Mouse (Mus musculus) retina, embryonic 14.5 days (tissue): ENCODE data around the gene Pgpep1l.

ENCODE experiments used
- DNase-seq: peaks from one replicate; pipeline ENCODE4 v3.0.0-alpha.2; 2015; ENCODE audit warnings: low spot score

Gene Pgpep1l

DNA sequence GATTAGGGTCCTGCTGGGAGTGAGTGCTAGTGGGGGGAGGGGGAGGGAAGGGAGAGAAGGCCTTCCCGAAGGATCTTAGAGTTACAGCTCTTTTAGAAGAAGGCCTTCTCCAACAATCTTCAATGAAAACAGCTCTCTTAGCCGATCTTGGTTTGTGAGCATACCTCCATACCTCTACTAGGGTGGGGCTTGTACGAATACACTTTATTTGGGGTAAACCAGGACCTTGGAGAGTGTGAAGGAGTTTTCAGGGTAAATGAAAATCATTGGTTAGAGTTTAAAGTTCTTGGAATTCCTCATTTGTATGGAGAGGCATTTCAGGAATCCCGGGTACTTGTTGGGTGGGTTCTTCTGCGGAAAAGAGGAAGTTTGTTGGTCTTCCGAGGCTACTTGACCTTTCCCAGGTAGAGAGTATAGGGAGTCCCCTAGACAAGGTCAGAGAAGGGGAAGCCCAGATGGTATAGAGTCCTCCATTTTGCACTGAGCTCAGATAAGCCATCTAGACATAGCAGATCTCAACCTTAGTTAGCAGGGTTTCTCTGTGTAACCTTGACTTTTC is 4.4 kb downstream of the Pgpep1l start:
- DNase-seq: no peak

DNA sequence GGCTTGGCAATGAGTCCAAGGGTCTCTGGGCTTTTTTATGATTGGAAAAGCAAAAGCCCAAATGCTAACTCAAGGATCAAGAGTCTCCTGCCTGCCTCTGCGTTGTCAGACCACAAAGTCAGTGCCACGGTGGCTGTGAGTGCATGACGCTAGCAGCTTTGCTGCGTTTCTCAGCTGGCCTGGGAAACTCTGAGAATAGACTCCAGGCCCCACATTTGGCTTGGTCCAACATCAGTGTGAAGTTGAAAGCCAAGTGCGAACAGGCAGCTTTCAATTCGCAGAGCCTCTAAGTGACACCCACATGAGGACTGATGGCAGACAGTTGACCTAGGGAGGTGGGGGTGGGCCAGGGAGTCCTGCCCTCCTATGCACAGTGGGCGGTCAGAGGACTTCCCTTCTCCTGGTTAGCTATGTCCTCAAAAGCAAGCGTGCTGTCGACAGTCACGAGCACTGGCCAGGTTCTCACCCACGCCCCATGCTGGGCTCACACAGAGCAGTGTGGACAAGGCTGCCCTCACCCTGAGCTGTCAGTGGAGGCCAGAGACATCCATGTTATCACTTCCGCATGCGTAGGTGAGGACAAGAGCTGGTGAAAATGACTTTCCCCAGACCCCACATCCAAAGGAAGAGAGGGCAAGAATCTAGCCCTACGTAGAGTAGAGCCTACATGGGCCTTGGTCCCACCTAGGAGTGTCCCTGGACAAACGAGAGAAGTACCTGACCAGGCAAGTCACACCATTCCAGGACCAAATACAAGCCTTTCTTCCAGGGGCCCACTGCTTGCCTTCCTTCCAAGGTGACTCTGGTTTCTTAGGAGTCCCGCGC is 5.5 kb downstream of the Pgpep1l start:
- DNase-seq: no peak

DNA sequence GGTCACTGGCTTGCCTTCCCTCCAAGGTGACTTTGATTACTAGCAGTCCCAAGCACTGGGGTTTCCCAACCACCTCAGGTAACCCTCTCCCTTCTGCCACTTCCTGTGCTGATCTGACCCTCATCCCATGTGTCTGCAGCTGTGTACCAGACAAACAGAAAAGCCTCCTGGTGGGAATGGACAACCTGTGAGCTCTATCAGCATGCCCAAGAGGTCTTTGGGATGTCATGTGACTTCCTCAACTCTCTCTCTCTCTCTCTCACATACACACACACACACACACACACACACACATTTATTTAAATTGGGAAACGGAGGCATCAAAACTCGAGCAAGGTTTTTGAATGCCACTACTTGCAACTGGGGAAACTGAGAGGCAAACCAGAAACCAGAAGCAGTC is 6.3 kb downstream of the Pgpep1l start:
- DNase-seq: no peak

DNA sequence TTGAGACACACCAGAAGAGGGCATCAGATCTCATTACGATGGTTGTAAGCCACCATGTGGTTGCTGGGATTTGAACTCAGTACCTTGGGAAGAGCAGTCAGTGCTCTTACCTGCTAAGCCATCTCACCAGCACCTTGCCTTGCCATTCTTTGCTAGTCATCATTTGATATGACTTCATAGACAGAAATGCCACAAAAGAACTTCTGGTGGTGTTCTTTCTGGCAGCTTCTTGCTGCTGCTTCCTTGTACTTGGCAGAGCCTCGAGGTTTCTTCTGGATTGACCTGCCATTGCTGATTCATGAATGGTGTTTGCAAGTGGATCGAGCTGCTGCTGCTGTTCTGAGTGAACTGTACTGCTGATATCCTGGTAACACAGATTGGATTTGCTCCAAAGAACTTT is 13.1 kb downstream of the Pgpep1l start:
- DNase-seq: no peak

DNA sequence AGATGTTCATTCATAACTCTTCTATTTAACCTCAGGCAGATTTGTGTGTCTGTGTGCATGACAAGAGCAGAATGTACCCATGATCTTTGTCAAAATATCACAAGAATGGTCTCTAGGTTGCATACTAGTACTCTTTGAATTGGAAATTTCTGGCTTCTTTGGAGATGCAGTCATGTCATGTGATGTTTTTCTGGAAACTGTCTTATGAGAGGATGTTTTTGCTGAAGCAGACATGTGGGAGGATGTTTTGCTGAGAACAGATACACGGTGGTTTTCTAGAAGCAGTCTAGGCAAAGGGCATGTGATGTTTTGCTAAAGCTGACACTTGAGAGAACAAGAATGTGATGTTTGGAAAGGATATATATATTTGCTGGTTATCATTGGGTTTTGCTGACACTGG is 13.6 kb downstream of the Pgpep1l start:
- DNase-seq: no peak

DNA sequence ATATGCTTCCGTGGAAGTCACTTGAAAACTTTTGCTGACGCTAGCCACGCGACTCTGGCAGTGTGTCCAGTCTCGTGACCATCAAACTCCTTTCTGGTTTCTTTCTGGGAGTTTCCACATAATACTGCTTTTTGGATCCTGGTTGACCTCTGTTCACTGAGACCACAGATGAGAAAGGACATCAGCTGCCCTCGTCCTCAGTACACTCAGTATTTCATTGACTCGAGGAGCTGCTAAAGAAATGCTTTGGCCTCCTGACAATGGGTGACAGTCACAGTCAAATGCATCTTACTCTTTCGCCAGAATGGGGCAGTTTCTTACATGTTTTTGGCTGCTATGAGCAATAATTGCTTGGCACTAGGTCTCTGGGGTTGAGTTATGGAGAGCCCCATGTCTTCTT is 17.8 kb downstream of the Pgpep1l start:
- DNase-seq: no peak

DNA sequence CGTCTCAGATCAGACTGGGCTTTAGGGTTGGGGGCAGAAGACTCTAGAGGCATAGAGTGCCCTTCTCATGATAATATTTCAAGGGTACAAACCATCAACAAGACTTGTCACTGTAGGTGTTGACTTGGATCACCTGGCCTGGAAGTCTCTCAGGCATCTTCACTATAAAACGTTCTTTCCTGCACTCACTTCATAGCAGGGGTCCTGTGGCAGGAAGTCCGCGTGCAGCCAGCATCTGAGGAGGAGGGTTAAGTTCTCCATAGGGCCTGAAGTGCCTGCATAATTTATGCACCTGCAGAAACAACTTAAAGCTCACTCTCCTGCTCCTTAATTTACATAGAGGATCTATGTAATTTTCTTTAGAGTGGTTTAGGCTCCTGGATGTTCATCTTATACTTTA is 18.4 kb downstream of the Pgpep1l start:
- no peak for DNase-seq

DNA sequence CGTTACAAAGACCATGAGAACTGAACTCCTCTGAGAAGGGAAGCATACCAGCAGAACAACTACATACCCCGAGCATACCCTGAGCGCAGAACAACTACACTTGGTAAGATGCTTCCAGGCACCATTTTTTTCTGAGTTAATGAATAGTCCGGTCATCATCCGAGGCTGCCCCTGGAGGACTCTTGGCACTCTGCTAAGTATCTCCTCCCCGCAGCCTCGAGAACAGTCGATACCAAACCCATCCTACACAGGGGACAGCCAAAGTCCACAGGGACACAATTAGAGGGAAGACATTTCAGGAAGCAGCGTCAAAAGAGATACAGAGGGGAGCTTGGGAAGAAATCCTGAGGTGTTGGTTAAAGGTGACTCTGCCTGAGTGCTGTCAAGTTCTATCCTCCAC is 22.8 kb downstream of the Pgpep1l start:
- no peak for DNase-seq

DNA sequence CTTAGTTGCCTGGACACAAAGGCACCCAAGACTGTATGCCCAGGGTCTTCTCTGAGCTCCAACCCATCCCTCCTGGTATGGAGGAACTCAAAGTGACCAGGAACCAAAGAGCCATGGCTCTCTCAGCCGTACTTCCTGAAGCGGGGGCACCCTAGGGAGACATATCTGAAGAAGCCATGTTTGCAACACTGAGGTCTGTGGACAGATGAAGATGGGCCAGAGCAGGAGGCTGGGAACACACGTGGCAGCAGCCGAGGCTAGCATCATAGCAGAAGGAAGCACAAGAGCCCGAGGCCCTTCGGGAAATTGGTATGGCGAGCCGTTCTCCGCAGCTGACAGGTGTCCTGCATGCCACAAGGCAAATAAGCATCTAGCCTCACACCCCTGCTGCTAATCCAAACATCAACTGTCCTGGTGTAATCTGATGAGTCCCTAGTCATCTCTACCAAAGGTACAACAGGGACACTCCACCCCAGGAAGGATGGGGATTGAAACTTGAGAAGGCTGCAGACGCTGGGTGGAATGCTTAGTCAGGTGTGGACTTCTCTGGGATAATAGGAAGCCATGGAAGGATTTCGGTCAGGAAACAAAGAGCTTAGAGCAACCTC is 24.7 kb downstream of the Pgpep1l start:
- DNase-seq: no peak

DNA sequence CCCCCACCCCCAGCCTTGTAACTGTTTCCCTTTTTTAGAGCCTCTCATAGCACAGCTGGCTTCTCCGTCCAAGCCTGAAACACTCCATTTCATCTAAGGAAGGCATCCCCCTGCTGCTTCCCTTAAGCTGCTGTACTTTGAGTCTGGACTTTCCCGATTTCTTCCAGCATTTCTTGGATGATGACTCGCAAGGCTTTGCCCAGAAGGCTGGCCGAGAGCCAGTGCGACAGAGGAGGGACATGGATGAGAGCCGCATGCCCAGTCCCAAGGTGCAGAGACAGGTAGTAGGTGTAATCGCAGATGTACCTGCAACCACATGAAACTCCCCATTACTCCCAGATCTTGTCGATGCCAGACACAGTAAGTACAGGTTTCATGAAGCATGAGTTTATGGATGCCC is 27.2 kb downstream of the Pgpep1l start:
- no peak for DNase-seq

DNA sequence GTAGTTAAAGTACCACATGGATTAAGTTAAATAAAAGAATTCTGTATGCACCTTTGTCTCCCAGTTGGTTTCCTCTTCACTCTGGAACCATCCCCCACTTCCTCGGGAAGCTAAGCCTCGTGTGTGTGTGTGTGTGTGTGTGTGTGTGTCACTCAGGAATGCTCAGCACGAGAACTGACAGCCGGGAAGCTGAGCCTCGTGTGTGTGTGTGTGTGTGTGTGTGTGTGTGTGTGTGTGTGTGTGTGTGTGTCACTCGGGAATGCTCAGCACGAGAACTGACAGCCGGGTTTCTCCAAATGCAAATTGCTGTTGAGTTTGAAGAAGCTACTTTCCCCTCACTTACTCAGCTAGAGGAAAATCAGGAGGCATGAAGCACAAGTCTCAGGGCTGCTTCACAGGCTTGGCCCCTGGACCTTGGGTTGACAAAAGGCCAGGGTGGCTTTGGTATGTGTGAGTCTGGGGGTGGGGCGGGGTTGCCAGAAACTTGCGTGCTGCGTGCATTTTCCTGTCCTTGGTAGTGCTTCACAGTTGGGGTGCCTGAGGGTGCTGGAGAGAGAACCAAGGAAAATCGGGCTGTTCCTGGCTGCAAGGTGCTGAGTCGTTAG is 30.3 kb downstream of the Pgpep1l start:
- DNase-seq: peak; percentile 48

DNA sequence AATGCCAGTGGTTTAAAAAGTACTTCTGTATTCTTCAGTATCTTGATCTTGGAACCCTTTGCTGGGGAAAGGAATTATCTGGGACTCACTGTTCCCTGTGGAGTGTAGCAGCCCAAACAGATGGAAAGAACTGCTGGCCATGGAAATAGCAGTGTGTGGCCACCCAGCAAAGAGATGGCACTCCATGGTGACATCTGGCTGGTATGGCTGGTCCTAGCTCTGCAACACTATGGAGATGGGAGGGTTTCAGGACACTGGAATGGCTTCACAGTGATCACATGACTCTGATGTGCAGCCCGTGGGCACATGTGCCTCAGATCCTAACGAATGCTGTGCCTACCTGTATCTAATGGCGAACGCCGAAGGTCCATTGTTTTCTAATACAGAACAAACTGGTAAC is 31.5 kb downstream of the Pgpep1l start:
- no peak for DNase-seq

DNA sequence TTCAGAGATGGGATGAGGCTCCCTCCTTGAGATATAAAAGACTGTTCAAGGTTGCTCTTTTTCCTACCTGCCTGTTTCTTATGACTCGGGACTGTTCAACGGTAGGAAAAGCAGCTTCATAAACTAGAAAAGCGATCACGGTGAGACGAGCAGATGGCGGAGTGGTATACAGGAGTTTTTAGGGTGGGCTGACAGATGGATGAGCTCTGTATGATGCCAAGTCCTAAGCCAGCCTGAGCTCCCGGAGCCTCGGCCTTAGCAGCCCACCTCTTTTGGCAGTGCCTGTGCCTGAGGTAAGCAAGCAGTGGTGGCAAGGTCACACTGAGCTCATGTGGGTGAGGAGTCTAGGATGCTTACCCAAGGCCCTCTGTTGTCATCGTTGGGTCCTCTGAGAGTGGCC is 33.2 kb downstream of the Pgpep1l start:
- DNase-seq: no peak

DNA sequence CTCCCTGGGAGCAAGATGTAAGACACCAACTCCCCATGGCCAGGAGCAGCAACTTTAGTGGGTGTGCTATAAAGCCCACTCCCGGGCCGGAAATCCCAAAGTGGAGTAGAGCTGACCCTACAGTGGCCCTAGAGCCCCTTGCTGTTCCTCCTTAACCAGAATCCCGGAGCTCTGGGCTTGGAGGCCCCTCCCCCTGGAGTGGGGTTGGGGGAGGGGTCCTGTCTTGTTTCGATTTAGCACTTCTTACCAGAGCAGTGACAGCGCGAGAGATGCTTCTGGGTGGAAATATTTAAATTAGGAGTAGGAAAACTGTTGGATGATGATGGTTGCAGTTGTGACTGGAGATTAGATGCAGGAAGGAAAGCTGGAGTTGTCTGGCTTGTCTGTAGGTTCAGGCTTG is 35.5 kb downstream of the Pgpep1l start:
- no peak for DNase-seq

DNA sequence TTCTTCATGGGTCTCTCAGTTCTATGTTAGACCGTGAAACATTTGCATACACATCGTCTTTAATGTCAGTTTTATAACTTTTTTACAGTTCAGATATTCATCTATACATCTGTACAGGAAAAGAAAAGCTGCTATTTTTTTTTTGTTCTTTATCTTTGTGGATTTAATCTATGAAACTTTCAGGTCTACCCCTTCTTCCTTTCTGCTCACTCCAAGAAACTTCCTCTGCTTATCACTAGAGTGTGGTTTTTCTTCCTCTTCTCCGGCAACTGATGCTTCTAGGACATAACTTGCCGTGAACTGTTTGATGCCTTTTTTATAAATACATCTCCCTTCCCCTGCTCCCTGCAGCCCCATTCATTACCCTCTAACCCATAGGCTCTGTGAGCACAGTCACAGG is 36.4 kb downstream of the Pgpep1l start:
- DNase-seq: no peak

DNA sequence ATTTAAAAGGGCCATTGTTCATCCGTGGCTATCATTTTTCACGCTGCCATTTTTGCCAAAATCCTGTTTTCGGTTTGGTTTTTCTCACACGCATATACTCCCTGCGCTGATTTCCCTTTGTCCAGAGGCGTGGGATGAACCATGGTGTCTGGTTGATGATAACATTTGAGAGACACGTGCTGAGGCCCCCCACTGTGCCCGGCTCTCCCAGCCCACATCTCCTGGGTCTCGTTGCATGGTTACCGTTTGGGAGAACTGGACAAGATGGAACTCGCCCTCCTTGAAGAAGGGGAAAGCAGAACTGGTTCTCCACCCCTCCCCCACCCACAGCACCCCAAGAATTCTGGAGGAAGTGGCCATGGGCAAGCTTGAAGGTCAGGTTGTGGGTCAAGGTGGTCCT is 37.0 kb downstream of the Pgpep1l start:
- no peak for DNase-seq

DNA sequence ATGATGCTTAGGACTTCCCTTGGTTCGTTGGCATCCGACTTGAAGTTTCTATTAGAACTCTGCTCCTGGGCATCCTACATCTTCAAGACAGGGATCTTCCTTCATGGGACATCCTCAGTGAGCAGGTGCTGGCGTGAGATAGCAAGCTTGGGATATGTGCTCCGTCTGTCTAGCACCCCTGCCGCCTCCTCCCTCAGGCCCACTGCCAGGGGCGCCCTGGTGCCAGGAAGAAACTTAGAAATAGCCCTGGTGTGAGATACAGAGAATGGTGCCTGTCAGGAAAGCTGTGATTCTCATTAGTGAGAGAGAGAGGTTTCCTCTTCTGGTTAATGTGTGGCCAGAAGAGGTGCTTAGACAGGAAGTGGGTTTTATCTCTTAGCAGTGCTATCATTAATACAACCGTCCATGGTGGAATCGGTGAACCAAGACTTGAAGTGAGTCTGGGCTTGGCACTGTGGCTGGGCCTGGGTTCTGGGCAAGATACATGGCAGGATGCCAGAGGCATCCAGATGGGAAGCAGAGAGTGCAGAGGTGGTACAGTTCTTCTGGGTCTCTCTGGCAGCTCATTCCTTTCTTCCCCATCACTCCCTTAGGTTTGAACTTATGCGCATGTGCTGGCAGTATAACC is 38.5 kb downstream of the Pgpep1l start:
- no peak for DNase-seq

DNA sequence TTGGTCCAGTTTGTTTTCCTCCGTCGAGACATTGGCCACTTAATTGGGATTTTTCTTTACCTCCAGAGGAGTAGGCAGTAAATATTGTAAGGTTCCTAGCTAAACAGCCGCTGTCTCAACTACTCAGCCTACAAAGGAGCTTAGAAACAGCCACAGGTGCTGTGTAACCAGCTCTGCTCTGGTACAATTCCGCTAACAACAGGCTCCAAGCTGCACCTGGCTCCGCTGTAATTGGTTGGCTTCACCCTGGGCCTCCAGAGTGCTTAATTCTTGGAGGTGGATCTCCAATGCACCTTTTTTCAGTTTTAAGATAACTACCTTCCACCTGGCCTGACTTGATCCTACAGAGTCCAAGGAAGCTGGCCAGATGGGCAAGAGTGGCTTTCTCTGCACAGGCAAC is 40.0 kb downstream of the Pgpep1l start:
- no peak for DNase-seq

DNA sequence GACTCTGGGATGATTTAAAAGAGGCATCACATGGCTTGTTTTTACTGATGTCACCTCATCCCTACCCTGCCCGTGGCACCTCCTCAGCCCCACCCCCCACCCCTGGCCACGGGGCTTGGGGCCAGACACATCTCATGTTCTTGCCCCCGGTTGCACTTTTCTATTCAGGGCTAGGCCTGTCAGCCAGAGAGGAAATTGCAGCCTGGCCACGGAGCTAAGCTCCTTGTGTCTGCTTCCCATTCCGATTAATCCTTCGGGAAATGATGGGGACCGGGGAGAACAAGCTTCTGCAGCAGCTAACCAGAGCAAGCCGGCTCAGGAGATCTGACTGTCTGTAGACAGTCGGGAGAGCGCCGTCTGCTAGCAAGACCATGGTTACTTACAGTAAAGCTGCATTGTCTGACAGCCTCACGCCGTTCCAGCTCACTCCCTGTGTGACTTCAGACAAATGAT is 40.7 kb downstream of the Pgpep1l start:
- DNase-seq: no peak

DNA sequence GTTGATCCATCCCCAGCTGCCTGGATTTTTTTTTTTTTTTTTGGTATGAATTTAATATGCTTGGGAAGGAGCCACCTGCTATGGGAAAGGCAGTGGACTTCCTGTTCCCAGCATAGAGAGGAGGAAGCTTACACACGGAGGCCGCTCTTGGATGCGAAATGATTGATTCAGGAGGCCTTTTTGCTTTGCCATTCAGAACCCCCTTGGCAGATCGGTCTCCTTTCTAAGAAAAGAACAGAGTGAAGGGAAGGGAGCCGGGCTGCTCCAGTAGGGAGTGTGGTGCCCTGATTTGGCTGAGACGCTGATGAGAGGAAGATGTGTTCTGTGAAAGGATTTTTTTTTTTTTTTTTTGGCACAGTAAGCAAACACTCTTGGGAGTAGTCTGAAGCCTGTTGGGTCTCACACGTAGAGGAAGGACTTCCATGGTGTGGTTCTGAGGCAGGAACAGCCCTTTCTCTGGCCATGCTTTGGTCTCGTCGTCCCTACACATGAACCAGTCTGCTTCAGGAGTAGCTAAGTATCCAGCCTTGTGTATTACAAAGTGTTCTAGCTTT is 42.3 kb downstream of the Pgpep1l start:
- no peak for DNase-seq

DNA sequence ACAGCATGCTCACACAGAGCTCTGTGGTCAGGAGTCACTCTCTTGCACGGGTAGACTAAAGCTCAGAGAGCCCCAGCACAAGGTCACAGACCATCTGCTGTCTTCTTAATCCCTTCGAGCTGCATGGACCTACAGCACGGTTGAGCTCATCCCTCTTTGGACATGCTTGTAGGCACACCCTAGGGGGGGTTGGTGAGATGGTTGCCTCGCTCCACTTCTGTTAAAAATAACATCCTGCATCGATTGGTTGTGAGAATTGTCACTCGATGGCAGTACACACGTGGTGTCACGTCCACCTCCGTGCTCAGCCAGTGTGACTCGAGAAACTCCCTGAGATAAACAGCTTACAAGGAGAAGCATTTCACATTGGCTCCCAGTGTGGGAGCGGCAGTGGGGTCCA is 45.2 kb downstream of the Pgpep1l start:
- peak; percentile 29 for DNase-seq

DNA sequence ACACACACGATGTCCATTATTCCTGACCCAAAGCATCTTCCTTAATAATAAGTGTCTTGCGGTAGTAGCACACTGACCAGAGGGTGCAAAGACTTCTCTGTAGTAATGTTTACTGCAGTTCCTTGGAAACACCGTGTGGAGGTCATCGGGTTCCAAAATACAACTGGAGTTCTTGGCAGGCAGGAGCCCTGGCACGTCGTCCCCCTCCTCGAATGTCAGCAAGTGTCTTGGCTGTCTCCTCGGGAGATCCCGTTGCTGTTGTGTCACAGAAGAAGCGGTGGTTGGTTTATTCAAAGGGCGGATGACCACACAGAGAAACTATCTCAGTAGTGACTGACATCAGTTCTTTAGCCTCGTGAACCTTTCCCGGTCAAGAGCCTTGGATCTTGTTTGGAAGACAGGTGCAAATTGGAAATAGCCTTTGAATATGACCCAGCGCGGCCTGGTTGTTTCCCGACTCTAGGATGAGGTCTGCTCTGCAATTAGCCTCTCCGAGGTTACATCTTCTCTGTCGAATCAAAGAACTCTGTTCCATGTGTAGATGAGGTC is 48.4 kb downstream of the Pgpep1l start:
- no peak for DNase-seq
